In the genomic region with DNA sequence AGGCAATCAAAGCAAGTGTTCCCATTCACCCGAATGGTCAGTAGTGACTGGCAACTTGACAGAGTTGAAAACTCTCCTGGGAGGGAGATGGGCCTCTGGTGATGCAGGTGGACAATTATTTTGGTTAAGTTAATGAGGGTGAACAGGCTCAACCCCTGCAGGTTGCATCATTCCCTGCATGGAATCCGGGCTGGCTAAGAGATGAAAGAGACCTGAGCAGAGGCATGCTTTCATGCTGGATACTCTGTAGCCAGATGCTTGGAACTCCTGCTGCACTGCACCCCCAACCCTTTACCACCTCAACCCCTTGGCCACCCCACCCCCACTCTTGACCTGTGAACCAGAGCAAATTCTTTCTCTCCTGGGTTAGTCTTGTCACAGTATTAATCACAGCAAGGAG, we compare ENCODE assay signal across 22 mouse cellular contexts.
"Had no signal": no experiment of that assay in that cellular context is flagged by ENCODE, and none has a peak within 500 bp of the region (broad histone marks: within the 10 kb centered on the region; RNA-seq: fewer than 3 reads in every experiment).

No protein-coding gene starts in this region.

- H3K4me1 ChIP-seq: hindbrain, embryonic 13.5 days; hindbrain, embryonic 15.5 days; limb, embryonic 15.5 days; liver, embryonic 12.5 days had no signal

- H3K36me3 ChIP-seq: heart, embryonic 10.5 days; heart, embryonic 12.5 days; hindbrain, embryonic 13.5 days; hindbrain, embryonic 15.5 days; limb, embryonic 13.5 days; limb, embryonic 15.5 days; liver, embryonic 12.5 days had no signal

- DNase-seq: gastrocnemius, postnatal 14 days; gastrocnemius, postnatal 36 days; heart, adult 18-20 months; heart, postnatal 10 days; kidney, adult 11 months; kidney, adult 2 months; kidney, postnatal 14 days; kidney, postnatal 36 days; layer of hippocampus, adult 9-11 months; layer of hippocampus, postnatal 36 days; left cerebral cortex, postnatal 4 days had no signal

- H3K27me3 ChIP-seq: heart, embryonic 12.5 days; hindbrain, embryonic 13.5 days; hindbrain, embryonic 15.5 days; limb, embryonic 13.5 days; limb, embryonic 15.5 days; liver, embryonic 12.5 days had no signal

- ATAC-seq: hindbrain, postnatal 0 days; intestine, embryonic 16.5 days; liver, embryonic 12.5 days had no signal

- H3K9me3 ChIP-seq: heart, embryonic 10.5 days; heart, embryonic 12.5 days; hindbrain, embryonic 13.5 days; hindbrain, embryonic 15.5 days; limb, embryonic 13.5 days; limb, embryonic 15.5 days; liver, embryonic 12.5 days had no signal

- H3K27ac ChIP-seq: heart, embryonic 10.5 days; hindbrain, embryonic 13.5 days; hindbrain, embryonic 15.5 days; hindbrain, postnatal 0 days; kidney, postnatal 0 days; limb, embryonic 13.5 days; limb, embryonic 15.5 days; liver, embryonic 12.5 days; liver, embryonic 14.5 days had no signal

- H3K4me2 ChIP-seq: heart, embryonic 12.5 days; hindbrain, embryonic 13.5 days; hindbrain, embryonic 15.5 days; limb, embryonic 13.5 days; limb, embryonic 15.5 days; liver, embryonic 12.5 days had no signal

- H3K9ac ChIP-seq: heart, embryonic 12.5 days; hindbrain, embryonic 13.5 days; hindbrain, embryonic 15.5 days; limb, embryonic 13.5 days; limb, embryonic 15.5 days; liver, embryonic 12.5 days; liver, embryonic 14.5 days had no signal

- H3K4me3 ChIP-seq: heart, embryonic 10.5 days; heart, embryonic 12.5 days; hindbrain, embryonic 13.5 days; hindbrain, embryonic 15.5 days; limb, embryonic 13.5 days; limb, embryonic 15.5 days; liver, embryonic 12.5 days had no signal
